Mouse (Mus musculus): Measurements from ENCODE around the gene Mcu.

GRCm38 (mm10) chr10:59540596-59540995, 75.9 kb downstream of the Mcu start:
- TF ChIP-seq CTCF (IDR thresholded peaks at IDR 0.05; ENCODE audit: low read depth), result no peak
- TF ChIP-seq EP300 (IDR thresholded peaks at IDR 0.05; ENCODE audit: low read depth), result no peak

Measured in liver, embryonic 14.5 days (tissue).